Mouse (Mus musculus) olfactory bulb, adult 2 months (tissue): ENCODE data around the gene Rbm5.

Experiments used
- CTCF ChIP-seq: fragments of 200-500 bp; IDR thresholded peaks from 2 replicates; pipeline ENCODE4 v1.5.1; 2012; ENCODE audit warnings: low read depth, mild to moderate bottlenecking, low read length, moderate library complexity; ENCODE audit not compliant: insufficient read depth
- POLR2A ChIP-seq: fragments of 200-500 bp; IDR thresholded peaks from 2 replicates; pipeline ENCODE4 v1.6.1; 2012; ENCODE audit warnings: mild to moderate bottlenecking, low read depth, low read length, moderate library complexity; ENCODE audit not compliant: insufficient read depth

GRCm38 (mm10) chr9:107698611-107699190 lies 72.1 kb downstream of the Rbm5 start:
- TF ChIP-seq POLR2A (no peak), CTCF (no peak)
